Mouse (Mus musculus) erythroblast, embryonic 14.5 days (primary cell): Measurements from ENCODE around the gene Marc2. TPM values are rescaled to one million over a fixed set of nuclear protein-coding genes. Genes with fewer than 3 reads are reported as not detected.

ENCODE experiments used
- H3K27me3 ChIP-seq: 2 replicates; pipeline ENCODE4 v1.6.1; 2012; ENCODE audit warnings: inconsistent platforms; ENCODE audit not compliant: control insufficient read depth
- H3K36me3 ChIP-seq: 2 replicates; pipeline ENCODE4 v1.6.1; 2012; ENCODE audit warnings: mild to moderate bottlenecking, inconsistent platforms; ENCODE audit not compliant: control insufficient read depth
- H3K4me1 ChIP-seq: 2 replicates; pipeline ENCODE4 v1.6.1; 2012; ENCODE audit warnings: inconsistent platforms; ENCODE audit not compliant: control insufficient read depth
- H3K4me3 ChIP-seq: replicated peaks from 2 replicates; pipeline ENCODE3; 2012; ENCODE audit warnings: moderate library complexity, mild to moderate bottlenecking, inconsistent platforms
- H3K9me3 ChIP-seq: 2 replicates; pipeline ENCODE4 v1.6.1; 2012; ENCODE audit warnings: low read length, inconsistent platforms, mixed read lengths; ENCODE audit not compliant: control insufficient read depth
- GATA1 ChIP-seq: IDR thresholded peaks from 2 replicates; pipeline ENCODE4 v1.6.1; 2012; ENCODE audit warnings: low read length, inconsistent platforms, mixed read lengths
- TAL1 ChIP-seq: IDR thresholded peaks from 3 replicates; pipeline ENCODE4 v1.6.1; 2012; ENCODE audit warnings: low read length, inconsistent platforms, mixed read lengths
- polyA plus RNA-seq: library from polyadenylated mRNA; stranded (reverse); fragments of >175 nt; gene quantifications from 2 replicates; pipeline ENCODE4 v1.2.3, GENCODE M21; 2012

The Marc2 gene
- polyA plus RNA-seq, 1 experiment, result 6.8 TPM

DNA sequence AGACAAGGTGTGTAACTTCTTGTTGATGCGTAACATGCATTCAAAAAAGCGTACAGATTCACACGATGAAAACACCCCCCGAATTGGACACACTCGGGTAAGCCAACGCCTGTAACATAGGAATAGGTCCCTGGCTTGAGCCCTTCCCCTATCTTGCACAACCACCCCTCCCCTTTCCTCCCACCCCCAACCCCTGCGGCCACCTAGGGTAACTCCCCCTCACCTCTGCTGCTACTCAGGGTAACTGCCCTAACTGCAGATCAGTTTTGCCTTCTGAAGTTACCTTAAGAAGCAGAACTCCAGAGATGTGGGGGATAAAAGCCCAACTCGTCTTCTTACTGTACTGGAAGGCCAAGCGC is 74.4 kb downstream of the Marc2 start:
- H3K36me3 ChIP-seq, result no peaks in the 10 kb centered on the region
- H3K4me3 ChIP-seq, result no peak overlapping the region
- 0 out of 2 replicates have a peak, but pooled peaks cover 3% of the 10 kb centered on the region for H3K4me1 ChIP-seq
- H3K27me3 ChIP-seq, result peaks cover 3% of the 10 kb centered on the region; the same call in 1 of the 2 replicates
- H3K9me3 ChIP-seq, result no peaks in the 10 kb centered on the region
- TF ChIP-seq GATA1 (no peak), TAL1 (no peak)

DNA sequence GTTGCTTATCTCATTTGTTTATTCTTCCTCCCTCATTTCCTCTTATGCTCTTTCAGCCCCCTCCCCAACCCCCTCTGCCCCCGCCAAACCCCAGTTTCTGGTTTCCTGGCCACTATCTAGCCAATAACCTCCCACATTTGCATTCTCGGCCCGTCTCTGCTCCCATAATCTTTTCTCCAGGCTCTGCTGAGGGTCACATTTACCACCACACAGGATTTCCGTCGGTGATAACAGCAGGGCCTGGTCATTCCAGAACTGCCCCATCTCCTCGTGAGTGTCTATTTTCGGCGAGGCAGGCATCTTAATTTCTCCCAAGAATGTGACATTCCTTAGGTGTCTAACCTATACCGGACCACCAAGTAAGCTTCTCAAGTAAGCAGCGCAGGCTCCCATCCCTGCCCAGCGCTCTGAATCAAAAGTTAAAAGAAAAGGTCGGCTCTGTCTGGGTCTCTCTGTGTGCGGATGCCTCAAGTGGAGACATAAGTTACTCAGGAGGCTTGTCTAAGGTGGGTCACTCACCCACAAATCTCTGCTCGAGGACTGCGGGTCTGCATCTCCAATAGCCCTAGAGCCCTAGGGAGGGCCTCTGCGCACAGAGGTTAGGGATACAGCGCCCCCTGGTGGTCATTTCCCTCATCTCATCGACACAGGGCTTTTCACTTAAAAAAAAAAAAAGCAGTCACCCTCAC is 74.9 kb downstream of the Marc2 start:
- Histone ChIP-seq H3K27me3 (peaks cover 3% of the 10 kb centered on the region; the same call in 1 of the 2 replicates), H3K36me3 (no peaks in the 10 kb centered on the region), H3K9me3 (no peaks in the 10 kb centered on the region), H3K4me3 (no peak overlapping the region), H3K4me1 (0 out of 2 replicates have a peak, but pooled peaks cover 3% of the 10 kb centered on the region)
- TF ChIP-seq GATA1 (no peak), TAL1 (no peak)

DNA sequence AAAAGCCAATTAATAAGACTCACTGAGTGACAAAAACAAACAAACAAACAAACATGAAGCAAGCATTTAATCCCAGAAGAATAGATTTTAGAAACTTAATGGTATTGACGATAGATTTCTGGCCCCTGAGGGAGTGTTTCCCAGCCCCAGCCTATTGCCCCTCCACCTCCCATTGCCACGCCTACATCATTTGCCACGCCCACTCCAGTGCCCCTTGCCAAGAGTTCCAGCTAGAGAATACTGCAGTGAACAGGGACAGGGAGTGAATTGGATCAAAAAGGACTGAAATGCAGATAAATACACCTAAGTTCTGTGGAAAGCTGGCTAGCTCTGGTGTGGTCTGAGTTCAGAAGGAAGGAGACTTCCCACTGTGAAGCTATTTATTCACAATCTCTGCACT is 82.4 kb downstream of the Marc2 start:
- Histone ChIP-seq H3K36me3 (no peaks in the 10 kb centered on the region), H3K9me3 (no peaks in the 10 kb centered on the region), H3K4me1 (no peaks in the 10 kb centered on the region), H3K4me3 (no peak overlapping the region), H3K27me3 (no peaks in the 10 kb centered on the region)
- TF ChIP-seq TAL1, result no peak
- no peak for TF ChIP-seq GATA1

Other genes starting within 250 kb of the Marc2 start
- 0.64 and 0.76 TPM in 2 replicates for gene Hlx, start 113.8 kb downstream of the Marc2 start, polyA plus RNA-seq
- not detected in 2 replicates for gene Marc1, start 35.1 kb downstream of the Marc2 start, polyA plus RNA-seq
- gene C130074G19Rik, start 36.8 kb upstream of the Marc2 start, polyA plus RNA-seq, result 0.04 and 0.05 TPM in 2 replicates
- gene Mark1, start 153.1 kb upstream of the Marc2 start, polyA plus RNA-seq, result 0.02 TPM in 1 of 2 replicates, not detected in the other